Mouse (Mus musculus) cortical plate, adult 2 months (tissue): Measurements from ENCODE around the gene Nlgn1. TPM values are rescaled to one million over a fixed set of nuclear protein-coding genes. Genes with fewer than 3 reads are reported as not detected.
A peak's percentile ranks its signal among the peaks of the same experiment; 100 is the strongest.

ENCODE experiments used
- H3K27ac ChIP-seq: fragments of 200-500 bp; 2 replicates; pipeline ENCODE4 v1.5.1; 2012; ENCODE audit warnings: low read length, control low read depth, inconsistent platforms; ENCODE audit not compliant: insufficient read depth
- H3K4me1 ChIP-seq: fragments of 200-500 bp; 2 replicates; pipeline ENCODE4 v1.6.1; 2011; ENCODE audit warnings: low read length; ENCODE audit not compliant: control insufficient read depth, insufficient read depth
- H3K4me3 ChIP-seq: fragments of 200-500 bp; 2 replicates; pipeline ENCODE4 v1.5.1; 2011; ENCODE audit warnings: mild to moderate bottlenecking, low read length, control low read depth; ENCODE audit not compliant: insufficient read depth
- CTCF ChIP-seq: fragments of 200-500 bp; IDR thresholded peaks from 2 replicates; pipeline ENCODE4 v1.5.1; 2011; ENCODE audit warnings: mild to moderate bottlenecking, control low read depth, low read length; ENCODE audit not compliant: insufficient read depth; ENCODE audit errors: extremely low read depth
- POLR2A ChIP-seq: fragments of 200-500 bp; IDR thresholded peaks from 2 replicates; pipeline ENCODE4 v1.6.1; 2011; ENCODE audit warnings: mild to moderate bottlenecking, low read length, control low read depth; ENCODE audit not compliant: insufficient read depth; ENCODE audit errors: extremely low read depth
- polyA plus RNA-seq: library from polyadenylated mRNA; depleted of rRNA; stranded (reverse); fragments of >200 nt; gene quantifications from 2 replicates; pipeline ENCODE4 v1.2.3, GENCODE M21; 2012

Nlgn1 gene
- polyA plus RNA-seq, 1 experiment, result 33.0 TPM

DNA sequence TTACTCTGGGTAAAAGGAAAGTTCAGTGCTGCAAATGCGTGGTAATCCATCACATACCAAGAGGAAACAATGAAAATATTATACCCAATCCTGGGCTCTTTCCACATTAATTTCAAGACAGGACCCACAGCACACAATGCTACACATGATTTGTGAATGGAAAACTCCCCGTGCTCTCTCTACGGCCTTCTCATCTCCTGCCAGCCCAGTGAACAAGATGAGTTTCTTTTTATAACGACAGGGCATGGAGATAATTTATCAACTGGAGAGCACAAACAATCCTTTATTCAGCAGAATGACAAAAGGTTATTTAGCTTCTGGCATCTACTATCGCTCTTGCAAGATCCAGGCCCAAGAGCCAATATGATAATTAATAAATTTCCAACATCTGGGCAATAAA is 116.0 kb downstream of the Nlgn1 start:
- TF ChIP-seq CTCF (no peak), POLR2A (no peak)

DNA sequence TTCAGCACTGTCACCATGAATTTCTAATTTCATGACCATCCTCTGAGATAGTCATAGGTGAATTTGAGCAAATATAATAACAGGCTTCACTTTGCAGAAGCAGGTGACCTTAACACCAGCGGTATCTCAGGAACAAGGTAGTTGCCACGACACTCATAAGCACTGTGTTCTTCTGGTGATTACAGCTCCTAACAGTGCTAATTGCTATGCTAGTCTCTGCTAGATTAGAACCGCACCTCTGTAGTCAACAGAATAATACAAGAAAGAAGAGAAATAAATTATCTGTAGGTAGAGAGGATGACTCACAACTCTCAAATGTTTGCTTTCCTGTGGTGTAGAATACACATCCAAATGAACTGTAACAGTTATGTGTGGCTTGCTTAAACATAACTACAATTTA is 129.6 kb downstream of the Nlgn1 start:
- TF ChIP-seq POLR2A (no peak), CTCF (no peak)
- Histone ChIP-seq H3K27ac (no peak overlapping the region), H3K4me3 (no peak overlapping the region), H3K4me1 (no peaks in the 10 kb centered on the region)

More for the DNA sequence above, 116.0 kb downstream of the Nlgn1 start:
- Histone ChIP-seq H3K4me3 (no peak overlapping the region), H3K27ac (no peak overlapping the region), H3K4me1 (no peaks in the 10 kb centered on the region)

- no peak overlapping the region for H3K4me3 ChIP-seq
- H3K4me1 ChIP-seq, result no peaks in the 10 kb centered on the region
- no peak overlapping the region for H3K27ac ChIP-seq
- TF ChIP-seq CTCF, result no peak
- TF ChIP-seq POLR2A, result no peak
These were observed 130.8 kb downstream of the Nlgn1 start for GRCm38 (mm10) chr3:26201410-26201809.

DNA sequence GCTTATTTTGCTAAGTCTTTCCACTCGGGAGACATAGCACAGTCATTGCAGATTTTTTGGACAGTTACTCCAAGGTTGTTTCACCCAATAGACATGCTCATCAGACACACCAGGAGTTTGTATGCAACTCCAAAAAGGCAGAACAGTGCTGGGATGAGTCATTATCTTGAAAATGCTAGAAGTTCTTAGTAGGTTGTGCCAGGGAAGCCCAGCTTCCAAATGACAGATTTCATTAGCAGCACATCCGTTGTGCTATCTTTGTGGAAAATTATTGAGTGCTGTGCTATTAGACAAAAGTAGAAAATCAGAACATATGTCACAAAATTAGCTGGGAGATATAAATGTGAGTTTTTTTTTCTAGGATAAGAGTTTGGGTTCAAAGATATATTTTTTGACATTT is 137.3 kb downstream of the Nlgn1 start:
- Histone ChIP-seq H3K27ac (no peak overlapping the region), H3K4me3 (no peak overlapping the region), H3K4me1 (no peaks in the 10 kb centered on the region)
- TF ChIP-seq POLR2A (no peak), CTCF (no peak)

- H3K4me1 ChIP-seq, result no peaks in the 10 kb centered on the region
- H3K27ac ChIP-seq, result no peak overlapping the region
- no peak overlapping the region for H3K4me3 ChIP-seq
- TF ChIP-seq CTCF (no peak), POLR2A (no peak)
These were observed 151.2 kb downstream of the Nlgn1 start for GRCm38 (mm10) chr3:26181013-26181412.

DNA sequence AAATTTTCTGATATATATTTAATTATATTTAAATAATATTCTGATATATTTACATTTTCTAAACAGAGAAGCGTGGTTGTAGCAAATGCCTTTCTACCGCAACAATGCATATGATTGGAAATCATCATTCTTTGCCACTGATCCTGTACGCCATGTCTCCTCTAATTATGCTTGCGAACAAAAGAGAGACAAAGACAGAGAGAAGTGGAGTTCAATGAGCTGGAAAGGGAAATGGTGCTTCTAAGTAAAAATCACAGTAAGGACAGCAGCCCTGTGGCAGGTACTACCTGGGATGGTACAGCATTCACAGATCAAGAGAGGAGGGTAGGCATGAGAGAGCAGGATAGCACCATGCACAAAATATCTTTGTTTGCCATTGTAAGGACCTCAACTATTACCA is 156.9 kb downstream of the Nlgn1 start:
- Histone ChIP-seq H3K4me1 (no peaks in the 10 kb centered on the region), H3K4me3 (no peak overlapping the region), H3K27ac (no peak overlapping the region)
- no peak for TF ChIP-seq CTCF
- no peak for TF ChIP-seq POLR2A

DNA sequence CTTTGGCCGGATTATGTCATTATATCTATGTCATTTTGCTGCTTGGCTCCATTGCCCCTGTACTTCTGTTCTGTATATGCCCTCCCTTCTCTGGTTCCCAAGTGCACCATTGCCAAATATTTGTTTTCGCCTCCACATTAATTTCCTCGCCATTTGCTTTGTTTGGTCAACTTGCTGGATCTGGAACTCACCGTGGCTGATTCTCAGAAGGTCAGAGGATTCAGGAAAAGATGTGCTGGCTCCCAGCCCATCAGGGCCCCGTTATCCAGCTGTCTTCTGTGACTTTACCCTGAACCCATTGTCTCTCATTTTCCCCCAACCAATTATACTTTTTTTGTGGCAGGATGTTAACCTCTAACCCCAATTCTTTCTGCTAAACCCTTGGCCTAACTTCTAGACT is 158.0 kb downstream of the Nlgn1 start:
- Histone ChIP-seq H3K4me1 (no peaks in the 10 kb centered on the region), H3K27ac (no peak overlapping the region), H3K4me3 (no peak overlapping the region)
- no peak for TF ChIP-seq CTCF
- no peak for TF ChIP-seq POLR2A

DNA sequence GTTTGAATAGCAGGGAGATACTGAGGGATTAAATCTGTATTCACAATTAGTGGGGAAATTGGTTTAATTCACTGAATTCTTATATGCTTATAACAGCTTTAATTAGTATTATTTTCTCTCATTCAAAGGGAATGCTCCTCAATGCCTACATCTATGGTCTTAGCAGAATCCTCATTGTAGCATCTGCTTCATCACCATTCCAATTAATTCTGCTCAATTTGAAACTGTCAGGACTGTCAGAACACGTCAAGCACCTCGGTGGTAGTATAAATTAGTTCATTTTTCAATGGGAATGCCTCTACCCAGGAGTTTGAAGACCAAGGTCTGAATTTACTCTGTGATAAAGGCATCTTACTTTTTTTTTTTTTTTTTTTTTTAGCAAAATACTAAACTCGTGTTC is 158.6 kb downstream of the Nlgn1 start:
- TF ChIP-seq CTCF, result no peak
- no peak for TF ChIP-seq POLR2A
- Histone ChIP-seq H3K4me3 (no peak overlapping the region), H3K27ac (no peak overlapping the region), H3K4me1 (no peaks in the 10 kb centered on the region)

DNA sequence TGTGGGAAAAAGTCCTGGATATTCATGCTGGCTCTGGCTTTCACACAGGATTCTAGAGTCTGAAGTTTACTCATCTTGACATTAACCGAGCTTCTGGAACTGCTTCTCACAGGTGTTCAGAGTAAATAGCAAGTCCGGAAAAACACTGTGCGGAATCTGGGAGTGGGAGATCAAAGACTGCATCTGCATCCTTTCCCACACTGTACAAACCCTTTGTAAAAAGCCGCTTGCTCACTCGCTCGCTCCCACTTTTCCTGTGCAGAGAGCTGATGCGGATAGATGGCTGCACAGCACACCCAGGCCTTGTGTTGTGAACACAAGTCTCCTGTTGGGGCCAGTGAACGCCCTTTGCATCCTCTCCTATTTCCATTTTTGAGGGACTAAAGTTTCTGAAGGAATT is 165.5 kb downstream of the Nlgn1 start:
- H3K27ac ChIP-seq, result no peak overlapping the region
- TF ChIP-seq POLR2A (no peak), CTCF (no peak)
- H3K4me3 ChIP-seq, result no peak overlapping the region
- H3K4me1 ChIP-seq, result no peaks in the 10 kb centered on the region

GRCm38 (mm10) chr3:26153782-26154181 is 178.5 kb downstream of the Nlgn1 start:
- H3K27ac ChIP-seq, result peak overlapping the region; percentile 93
- TF ChIP-seq CTCF, result peak; percentile 67
- no peak for TF ChIP-seq POLR2A
- peaks cover 2% of the 10 kb centered on the region; the same call in 1 of the 2 replicates for H3K4me1 ChIP-seq
- peak overlapping the region; percentile 81 for H3K4me3 ChIP-seq

DNA sequence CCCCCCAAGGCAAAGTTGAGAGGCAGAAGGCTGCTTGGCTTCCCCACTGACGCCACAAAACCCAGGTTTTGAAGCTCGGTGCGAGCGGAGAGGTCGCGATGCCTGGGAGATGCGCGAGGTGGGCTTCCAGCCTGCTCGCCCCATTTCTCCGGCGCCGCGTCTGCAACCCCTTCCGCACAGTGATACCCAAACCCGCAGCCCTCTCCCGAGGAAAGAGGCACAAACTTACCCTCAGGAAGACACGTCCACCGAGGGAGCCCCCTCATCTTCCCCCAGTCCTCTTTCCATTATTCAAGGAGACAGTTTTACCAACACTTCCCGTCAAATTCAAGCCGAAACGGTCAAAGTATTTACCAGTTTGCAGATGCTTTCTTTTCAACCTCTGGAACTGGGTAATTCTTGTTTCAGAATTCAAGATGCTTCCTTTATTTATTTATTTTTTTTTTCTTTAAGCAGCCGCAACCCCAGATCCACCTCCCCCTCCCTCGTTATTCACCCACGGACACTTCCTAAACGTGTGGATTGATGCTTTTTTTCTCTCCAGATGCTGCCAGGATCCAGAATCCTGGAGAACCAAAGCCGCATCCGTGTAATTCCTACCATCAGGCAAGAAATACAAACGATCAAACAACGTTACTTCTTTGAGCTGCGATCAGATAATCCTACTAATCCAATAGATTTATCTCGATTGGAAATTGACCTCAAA is 179.1 kb downstream of the Nlgn1 start:
- Histone ChIP-seq H3K4me3 (peak overlapping the region; percentile 81), H3K27ac (peak overlapping the region; percentile 93), H3K4me1 (peaks cover 2% of the 10 kb centered on the region; the same call in 1 of the 2 replicates)
- TF ChIP-seq POLR2A, result no peak
- TF ChIP-seq CTCF, result no peak

DNA sequence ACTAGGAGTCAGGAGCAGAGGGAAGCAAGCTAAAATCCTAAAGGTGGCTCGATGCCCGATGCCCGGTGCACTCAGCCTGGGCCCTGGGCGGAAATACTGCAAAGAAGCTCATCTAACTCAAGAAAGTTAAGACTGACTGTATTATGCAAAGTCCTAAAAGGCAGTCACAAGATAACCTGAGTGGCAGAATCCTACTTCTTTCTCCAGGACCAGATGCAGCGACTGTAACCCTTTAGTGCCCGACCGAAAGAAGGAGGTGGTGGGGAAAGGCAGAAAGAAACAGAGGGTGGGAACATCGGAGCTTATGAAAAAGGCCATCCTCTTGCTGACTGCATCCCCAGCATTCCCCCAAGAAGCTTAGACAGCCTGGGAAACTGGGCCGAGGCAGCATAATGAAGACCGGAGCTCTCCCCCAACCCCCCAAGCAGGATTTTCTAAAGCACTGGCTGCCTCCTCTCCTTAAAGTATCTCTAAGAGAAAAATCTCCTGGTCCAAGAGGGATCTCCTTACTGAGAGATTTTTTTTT is 179.7 kb downstream of the Nlgn1 start:
- TF ChIP-seq POLR2A (0 out of 2 replicates have a peak, but pooled peaks have one; percentile 27), CTCF (no peak)
- H3K4me3 ChIP-seq, result peak overlapping the region; percentile 81
- peak overlapping the region; percentile 93 for H3K27ac ChIP-seq
- H3K4me1 ChIP-seq, result peaks cover 2% of the 10 kb centered on the region; the same call in 1 of the 2 replicates
